Mouse (Mus musculus) forebrain, embryonic 13.5 days (tissue): ENCODE measurements at regions not wholly inside any gene's neighbourhood (a gene's known extent, or its start where the extent isn't known, plus 50 kb on each side); places are given as distances from the start of the nearest gene placed in this dataset.

Experiments used
- ATAC-seq: fragments of 200-750 bp; cut with Nextera tagmentation; 2 replicates; pipeline ENCODE4 v1.8.0; 2017
- H3K27ac ChIP-seq: fragments of 300-500 bp; sonication (generic); 2 replicates; pipeline ENCODE4 v1.5.1; 2015; ENCODE audit warnings: inconsistent platforms, mild to moderate bottlenecking, moderate library complexity
- H3K27me3 ChIP-seq: fragments of 300-500 bp; sonication (generic); 2 replicates; pipeline ENCODE4 v1.6.1; 2015; ENCODE audit warnings: mild to moderate bottlenecking, inconsistent platforms
- H3K36me3 ChIP-seq: fragments of 300-500 bp; sonication (generic); 2 replicates; pipeline ENCODE4 v1.6.1; 2015; ENCODE audit warnings: mild to moderate bottlenecking, inconsistent platforms; ENCODE audit not compliant: poor library complexity, severe bottlenecking
- H3K4me1 ChIP-seq: fragments of 300-500 bp; sonication (generic); 2 replicates; pipeline ENCODE4 v1.6.1; 2015; ENCODE audit warnings: inconsistent platforms
- H3K4me2 ChIP-seq: fragments of 300-500 bp; sonication (generic); 2 replicates; pipeline ENCODE4 v1.6.1; 2015; ENCODE audit warnings: inconsistent platforms, mild to moderate bottlenecking, moderate library complexity
- H3K4me3 ChIP-seq: fragments of 300-500 bp; sonication (generic); 2 replicates; pipeline ENCODE4 v1.5.1; 2015; ENCODE audit warnings: mild to moderate bottlenecking, inconsistent platforms
- H3K9ac ChIP-seq: fragments of 300-500 bp; sonication (generic); 2 replicates; pipeline ENCODE4 v1.6.1; 2015; ENCODE audit warnings: mild to moderate bottlenecking, inconsistent platforms
- H3K9me3 ChIP-seq: fragments of 300-500 bp; sonication (generic); replicated peaks from 2 replicates; pipeline ENCODE4 v1.6.1; 2016; ENCODE audit warnings: inconsistent platforms
- WGBS: fragments of 180-500 bp; shearing (Covaris S2); methylation state at CpG from one replicate; pipeline ENCODE4 v1.1.7; 2015; 5-methylcytosine and 5-hydroxymethylcytosine counted together

GRCm38 (mm10) chr5:50343681-50344080 lies 284.9 kb upstream of the Adgra3 start:
- H3K9me3 ChIP-seq = no peaks in the 10 kb centered on the region
- no peak overlapping the region for H3K4me2 ChIP-seq
- no peaks in the 10 kb centered on the region for H3K36me3 ChIP-seq
- no peak overlapping the region for H3K27ac ChIP-seq
- ATAC-seq = no peak
- WGBS = 77% methylated on average over 2 of the region's 2 CpGs
- H3K27me3 ChIP-seq = no peaks in the 10 kb centered on the region
- no peak overlapping the region for H3K4me3 ChIP-seq
- no peaks in the 10 kb centered on the region for H3K4me1 ChIP-seq
- no peak overlapping the region for H3K9ac ChIP-seq

GRCm38 (mm10) chr5:50309491-50309890 lies 250.7 kb upstream of the Adgra3 start:
- WGBS = 19% methylated on average over 1 of the region's 1 CpGs
- Histone ChIP-seq H3K27ac (no peak overlapping the region), H3K9ac (no peak overlapping the region), H3K4me2 (no peak overlapping the region), H3K27me3 (no peaks in the 10 kb centered on the region), H3K4me1 (0 out of 2 replicates have a peak, but pooled peaks cover 2% of the 10 kb centered on the region), H3K36me3 (no peaks in the 10 kb centered on the region), H3K4me3 (no peak overlapping the region), H3K9me3 (no peaks in the 10 kb centered on the region)
- ATAC-seq = peak; percentile 53; the same call in 1 of the 2 replicates

GRCm38 (mm10) chr5:50303859-50304480 lies 245.2 kb upstream of the Adgra3 start:
- no peak overlapping the region for H3K4me3 ChIP-seq
- ATAC-seq = no peak
- no peak overlapping the region for H3K27ac ChIP-seq
- H3K4me1 ChIP-seq = no peaks in the 10 kb centered on the region
- H3K27me3 ChIP-seq = no peaks in the 10 kb centered on the region
- no peak overlapping the region for H3K9ac ChIP-seq
- WGBS = 74% methylated on average over 1 of the region's 1 CpGs
- H3K4me2 ChIP-seq = no peak overlapping the region
- H3K36me3 ChIP-seq = no peaks in the 10 kb centered on the region
- no peaks in the 10 kb centered on the region for H3K9me3 ChIP-seq

GRCm38 (mm10) chr5:50293794-50294193 lies 235.0 kb upstream of the Adgra3 start:
- Histone ChIP-seq H3K27me3 (no peaks in the 10 kb centered on the region), H3K9me3 (no peaks in the 10 kb centered on the region), H3K4me3 (no peak overlapping the region), H3K4me1 (no peaks in the 10 kb centered on the region), H3K36me3 (no peaks in the 10 kb centered on the region), H3K27ac (no peak overlapping the region), H3K4me2 (no peak overlapping the region), H3K9ac (no peak overlapping the region)
- WGBS = 65% methylated on average over 3 of the region's 3 CpGs
- ATAC-seq = no peak

GRCm38 (mm10) chr5:50290879-50291410 lies 232.1 kb upstream of the Adgra3 start:
- no peak overlapping the region for H3K27ac ChIP-seq
- no peaks in the 10 kb centered on the region for H3K27me3 ChIP-seq
- H3K9me3 ChIP-seq = no peaks in the 10 kb centered on the region
- H3K4me3 ChIP-seq = no peak overlapping the region
- WGBS = 70% methylated on average over 2 of the region's 2 CpGs
- ATAC-seq = no peak
- H3K4me1 ChIP-seq = no peaks in the 10 kb centered on the region
- H3K36me3 ChIP-seq = no peaks in the 10 kb centered on the region
- no peak overlapping the region for H3K9ac ChIP-seq
- no peak overlapping the region for H3K4me2 ChIP-seq

GRCm38 (mm10) chr5:50260417-50260816 lies 201.6 kb upstream of the Adgra3 start:
- ATAC-seq = peak; percentile 82; the same call in 1 of the 2 replicates
- Histone ChIP-seq H3K36me3 (no peaks in the 10 kb centered on the region), H3K4me1 (no peaks in the 10 kb centered on the region), H3K4me3 (no peak overlapping the region), H3K9ac (no peak overlapping the region), H3K27ac (no peak overlapping the region), H3K27me3 (no peaks in the 10 kb centered on the region), H3K4me2 (no peak overlapping the region), H3K9me3 (no peaks in the 10 kb centered on the region)
- 90% methylated on average over 2 of the region's 2 CpGs for WGBS

GRCm38 (mm10) chr5:50258017-50258416 lies 199.2 kb upstream of the Adgra3 start:
- Histone ChIP-seq H3K4me1 (no peaks in the 10 kb centered on the region), H3K9me3 (no peaks in the 10 kb centered on the region), H3K4me2 (no peak overlapping the region), H3K36me3 (no peaks in the 10 kb centered on the region), H3K27ac (no peak overlapping the region), H3K27me3 (no peaks in the 10 kb centered on the region), H3K9ac (no peak overlapping the region), H3K4me3 (no peak overlapping the region)
- 91% methylated on average over 1 of the region's 1 CpGs for WGBS
- no peak for ATAC-seq

- Histone ChIP-seq H3K9me3 (no peaks in the 10 kb centered on the region), H3K4me2 (no peak overlapping the region), H3K4me3 (no peak overlapping the region), H3K27me3 (no peaks in the 10 kb centered on the region), H3K36me3 (no peaks in the 10 kb centered on the region), H3K27ac (no peak overlapping the region), H3K4me1 (no peaks in the 10 kb centered on the region), H3K9ac (no peak overlapping the region)
- WGBS = 91% methylated on average over 2 of the region's 2 CpGs
- ATAC-seq = no peak
These were observed 175.3 kb upstream of the Adgra3 start for GRCm38 (mm10) chr5:50234111-50234510.

- WGBS = 52% methylated on average over 4 of the region's 4 CpGs
- H3K27me3 ChIP-seq = no peaks in the 10 kb centered on the region
- no peaks in the 10 kb centered on the region for H3K36me3 ChIP-seq
- no peak for ATAC-seq
- no peak overlapping the region for H3K9ac ChIP-seq
- no peaks in the 10 kb centered on the region for H3K9me3 ChIP-seq
- no peak overlapping the region for H3K4me3 ChIP-seq
- no peak overlapping the region for H3K4me2 ChIP-seq
- H3K27ac ChIP-seq = no peak overlapping the region
- H3K4me1 ChIP-seq = no peaks in the 10 kb centered on the region
These were observed 158.2 kb upstream of the Adgra3 start for GRCm38 (mm10) chr5:50216956-50217355.

GRCm38 (mm10) chr5:50215960-50216359 lies 157.2 kb upstream of the Adgra3 start:
- Histone ChIP-seq H3K4me1 (no peaks in the 10 kb centered on the region), H3K27me3 (no peaks in the 10 kb centered on the region), H3K9ac (no peak overlapping the region), H3K27ac (no peak overlapping the region), H3K9me3 (no peaks in the 10 kb centered on the region), H3K4me2 (no peak overlapping the region), H3K36me3 (no peaks in the 10 kb centered on the region), H3K4me3 (no peak overlapping the region)
- WGBS = 46% methylated on average over 5 of the region's 5 CpGs
- ATAC-seq = peak; percentile 30; the same call in 1 of the 2 replicates

- Histone ChIP-seq H3K9me3 (no peaks in the 10 kb centered on the region), H3K4me2 (no peak overlapping the region), H3K4me3 (no peak overlapping the region), H3K36me3 (no peaks in the 10 kb centered on the region), H3K27ac (no peak overlapping the region), H3K4me1 (no peaks in the 10 kb centered on the region), H3K27me3 (no peaks in the 10 kb centered on the region), H3K9ac (no peak overlapping the region)
- WGBS = 66% methylated on average over 7 of the region's 7 CpGs
- ATAC-seq = no peak
These were observed 143.7 kb upstream of the Adgra3 start for GRCm38 (mm10) chr5:50202307-50203010.

GRCm38 (mm10) chr5:50196423-50196822 lies 137.6 kb upstream of the Adgra3 start:
- 76% methylated on average over 3 of the region's 3 CpGs for WGBS
- H3K27ac ChIP-seq = no peak overlapping the region
- H3K27me3 ChIP-seq = no peaks in the 10 kb centered on the region
- no peak overlapping the region for H3K4me2 ChIP-seq
- no peaks in the 10 kb centered on the region for H3K4me1 ChIP-seq
- H3K9ac ChIP-seq = no peak overlapping the region
- H3K9me3 ChIP-seq = no peaks in the 10 kb centered on the region
- no peak for ATAC-seq
- no peaks in the 10 kb centered on the region for H3K36me3 ChIP-seq
- H3K4me3 ChIP-seq = no peak overlapping the region
